24 mouse cellular contexts compared by ENCODE assay signal in the genomic region with DNA sequence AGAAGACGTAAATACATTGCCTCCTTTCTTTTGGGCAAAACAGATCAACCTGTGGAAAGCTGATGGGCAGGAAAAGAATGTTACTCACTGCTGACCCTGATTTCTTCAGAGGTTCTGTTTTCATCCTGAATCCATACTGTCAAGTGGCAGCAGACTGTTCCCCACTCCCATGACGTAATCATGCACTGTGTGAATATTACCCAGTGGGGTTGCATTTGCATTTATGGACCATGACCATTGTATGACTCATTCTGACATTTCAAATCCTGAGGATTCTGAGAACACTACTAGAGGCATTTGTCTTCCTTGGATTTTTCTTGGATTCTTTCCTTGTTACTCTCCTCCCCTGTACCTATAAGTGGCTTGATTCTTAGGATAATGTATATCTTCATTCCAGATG.
"Had no signal": no experiment of that assay in that cellular context is flagged by ENCODE, and none has a peak within 500 bp of the region (broad histone marks: within the 10 kb centered on the region; RNA-seq: fewer than 3 reads in every experiment).

No protein-coding gene starts in this region.

- H3K4me1 ChIP-seq: hindbrain, embryonic 13.5 days; hindbrain, embryonic 15.5 days; kidney, embryonic 15.5 days; limb, embryonic 15.5 days; liver, embryonic 12.5 days had no signal

- ATAC-seq: hindbrain, postnatal 0 days; intestine, embryonic 16.5 days; liver, embryonic 12.5 days had no signal

- H3K27me3 ChIP-seq: heart, embryonic 13.5 days; heart, embryonic 15.5 days; hindbrain, embryonic 13.5 days; hindbrain, embryonic 15.5 days; kidney, embryonic 15.5 days; limb, embryonic 13.5 days; limb, embryonic 15.5 days; liver, embryonic 12.5 days had no signal

- DNase-seq: gastrocnemius, postnatal 14 days; gastrocnemius, postnatal 36 days; heart, postnatal 14 days; heart, postnatal 36 days; kidney, adult 11 months; kidney, adult 2 months; kidney, adult 9 months; kidney, postnatal 14 days; kidney, postnatal 36 days; layer of hippocampus, adult 9-11 months; layer of hippocampus, postnatal 36 days; left cerebral cortex, postnatal 4 days had no signal

- H3K9me3 ChIP-seq: heart, embryonic 15.5 days; hindbrain, embryonic 13.5 days; hindbrain, embryonic 15.5 days; kidney, embryonic 15.5 days; limb, embryonic 13.5 days; limb, embryonic 15.5 days; liver, embryonic 12.5 days had no signal

- H3K4me3 ChIP-seq: heart, embryonic 13.5 days; heart, embryonic 15.5 days; hindbrain, embryonic 13.5 days; hindbrain, embryonic 15.5 days; kidney, embryonic 15.5 days; limb, embryonic 13.5 days; limb, embryonic 15.5 days; liver, embryonic 12.5 days had no signal

- H3K9ac ChIP-seq: heart, embryonic 13.5 days; heart, embryonic 15.5 days; hindbrain, embryonic 13.5 days; hindbrain, embryonic 15.5 days; kidney, embryonic 15.5 days; limb, embryonic 13.5 days; limb, embryonic 15.5 days; liver, embryonic 12.5 days; liver, embryonic 14.5 days had no signal

- H3K27ac ChIP-seq: heart, embryonic 13.5 days; heart, embryonic 15.5 days; hindbrain, embryonic 13.5 days; hindbrain, embryonic 15.5 days; hindbrain, postnatal 0 days; kidney, embryonic 15.5 days; kidney, postnatal 0 days; limb, embryonic 13.5 days; limb, embryonic 15.5 days; liver, embryonic 12.5 days; liver, embryonic 14.5 days had no signal
